Mouse (Mus musculus) layer of hippocampus, adult 6 months (tissue): ENCODE data around the gene Tspyl4. TPM values are rescaled to one million over a fixed set of nuclear protein-coding genes. Genes with fewer than 3 reads are reported as not detected.

Source experiments
- long read RNA-seq, 2 experiments: library from polyadenylated mRNA; unstranded; transcript quantifications; one replicate each; pipeline ENCODE4 v2.0.0; 2019 to 2020
- polyA plus RNA-seq: library from polyadenylated mRNA; unstranded; fragments of <200 nt; fragmentation: Nextera tagmentation; gene quantifications from 2 replicates; pipeline ENCODE4 v1.2.3, GENCODE M21; 2021

Tspyl4 gene
- 186 and 188 TPM in 2 replicates for polyA plus RNA-seq
- long read RNA-seq, experiment 1, transcript Tspyl4-201 (1 exons, 3,879 nt) = major isoform, 229 of 287 reads
- long read RNA-seq, experiment 1, transcript Tspyl4-202 (2 exons, 560 nt) = minor isoform, 53 of 287 reads
- long read RNA-seq, experiment 1, partial matches to known transcripts = 0 of 287 reads
- long read RNA-seq, experiment 1, other reads (novel, unspliced or antisense) = 5 of 287 reads
- long read RNA-seq, experiment 2, transcript Tspyl4-201 (1 exons, 3,879 nt) = major isoform, 1,216 of 1,697 reads
- long read RNA-seq, experiment 2, transcript Tspyl4-202 (2 exons, 560 nt) = minor isoform, 438 of 1,697 reads
- long read RNA-seq, experiment 2, partial matches to known transcripts = 0 of 1,697 reads
- long read RNA-seq, experiment 2, other reads (novel, unspliced or antisense) = 43 of 1,697 reads

GRCm38 (mm10) chr10:34297299-34297979 lies at the start of gene Tspyl4:
Gene Tspyl4, plus strand, starts transcription at chr10:34297442.

GRCm38 (mm10) chr10:34281962-34282388 lies 15.3 kb upstream of the Tspyl4 start, which contains the start of gene Tspyl1:
Gene Tspyl1, plus strand, starts transcription at chr10:34282190.

Other genes starting within 250 kb of the Tspyl4 start
- gene Calhm5, start 200.9 kb upstream of the Tspyl4 start, polyA plus RNA-seq = 4.4 and 4.6 TPM in 2 replicates
- gene Calhm6, start 169.5 kb upstream of the Tspyl4 start, polyA plus RNA-seq = 0.59 and 1.4 TPM in 2 replicates
- 1.6 and 1.7 TPM in 2 replicates for gene Dse, start 89.7 kb upstream of the Tspyl4 start, polyA plus RNA-seq
- 144 and 159 TPM in 2 replicates for gene Tspyl1, start 15.3 kb upstream of the Tspyl4 start, polyA plus RNA-seq
- gene Col10a1, start 92.5 kb downstream of the Tspyl4 start, polyA plus RNA-seq = 0.08 TPM in 1 of 2 replicates, not detected in the other
- 1.8 and 3.3 TPM in 2 replicates for gene Nt5dc1, start 121.1 kb downstream of the Tspyl4 start, polyA plus RNA-seq
- gene Frk, start 186.0 kb downstream of the Tspyl4 start, polyA plus RNA-seq = 0.14 and 0.33 TPM in 2 replicates